Mouse (Mus musculus) embryonic facial prominence, embryonic 10.5 days (tissue): ENCODE measurements around the gene Olfr724. TPM values are rescaled to one million over a fixed set of nuclear protein-coding genes. Genes with fewer than 3 reads are reported as not detected.
"Not testable (repeated sequence)": the region's sequence is repeated elsewhere in the genome, so short reads cannot be mapped to it uniquely, and the experiment has no call there.

ENCODE experiments used
- DNase-seq: peaks from one replicate; pipeline ENCODE4 v3.0.0-alpha.2; 2017; ENCODE audit warnings: low spot score
- H3K27ac ChIP-seq: fragments of 300-500 bp; sonication (generic); replicated peaks from 2 replicates; pipeline ENCODE4 v1.5.1; 2016; ENCODE audit warnings: mild to moderate bottlenecking
- H3K27me3 ChIP-seq: fragments of 300-500 bp; sonication (generic); replicated peaks from 2 replicates; pipeline ENCODE4 v1.6.1; 2016; ENCODE audit warnings: low read depth, mild to moderate bottlenecking; ENCODE audit not compliant: poor library complexity, severe bottlenecking
- H3K36me3 ChIP-seq: fragments of 300-500 bp; sonication (generic); replicated peaks from 2 replicates; pipeline ENCODE4 v1.6.1; 2016; ENCODE audit warnings: mild to moderate bottlenecking, moderate library complexity
- H3K4me1 ChIP-seq: fragments of 300-500 bp; sonication (generic); 2 replicates; pipeline ENCODE4 v1.6.1; 2016
- H3K4me3 ChIP-seq: fragments of 300-500 bp; sonication (generic); 2 replicates; pipeline ENCODE4 v1.5.1; 2016; ENCODE audit warnings: mild to moderate bottlenecking, moderate library complexity
- H3K9me3 ChIP-seq: fragments of 300-500 bp; sonication (generic); 2 replicates; pipeline ENCODE4 v1.6.1; 2016; ENCODE audit warnings: mild to moderate bottlenecking
- WGBS: fragments of 180-500 bp; shearing (Covaris S2); methylation state at CpG from one replicate; pipeline ENCODE4 v1.1.7; 2016; 5-methylcytosine and 5-hydroxymethylcytosine counted together
- polyA plus RNA-seq: library from polyadenylated mRNA; unstranded; fragments of >200 nt; fragmentation: Nextera tagmentation; extraction: Ambion mirVana; gene quantifications from 2 replicates; pipeline ENCODE4 v1.2.1, GENCODE M21; 2016

Olfr724 gene
- polyA plus RNA-seq: not detected in 2 replicates

DNA sequence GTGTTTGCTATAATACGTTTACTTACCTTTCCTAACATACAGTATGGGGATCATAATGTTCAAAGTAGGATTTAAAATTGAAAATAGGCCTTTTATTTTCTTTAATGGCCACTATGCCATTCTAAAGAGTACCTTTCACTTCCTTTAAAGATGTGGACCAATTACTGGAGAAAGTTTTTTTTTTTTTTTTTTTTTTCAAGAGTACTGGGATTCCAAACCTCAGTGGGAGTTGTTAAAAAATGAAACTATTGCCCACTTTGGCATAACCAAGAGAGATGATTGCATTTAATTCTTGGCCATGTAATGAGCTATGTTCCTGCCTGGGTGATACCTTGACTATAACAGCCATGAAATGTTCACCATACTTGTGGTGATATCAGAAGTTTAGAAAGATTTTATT is at the start of gene Olfr724:
Gene Olfr724, minus strand, starts transcription at position 101 of the 400 bp plus-strand sequence.
- H3K4me1 ChIP-seq, H3K4me3 ChIP-seq, H3K27me3 ChIP-seq, H3K27ac ChIP-seq, H3K9me3 ChIP-seq, DNase-seq, H3K36me3 ChIP-seq: not testable (repeated sequence)
- WGBS: 76% methylated on average over 1 of the region's 1 CpGs

DNA sequence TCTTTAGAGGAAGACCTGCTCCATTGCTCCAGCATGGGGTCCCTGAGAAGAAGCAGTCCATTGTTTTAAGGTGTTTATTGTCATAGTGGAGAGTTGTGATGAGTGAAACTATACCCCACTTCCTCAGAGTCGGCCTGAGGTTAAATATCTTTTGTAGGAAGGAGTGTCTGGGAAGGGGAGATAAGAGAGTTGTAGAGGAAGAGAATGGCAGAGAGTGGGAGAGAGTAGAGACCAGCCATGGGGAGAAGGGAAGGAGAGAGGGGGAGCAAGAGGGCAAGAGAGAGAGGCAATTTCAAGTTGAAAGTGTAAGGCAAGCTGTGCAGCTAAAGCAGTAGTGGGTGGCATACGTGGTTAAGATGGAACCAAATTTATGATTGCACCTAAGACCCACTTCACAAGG is 7.2 kb downstream of the Olfr724 start:
- Histone ChIP-seq H3K36me3 (no peaks in the 10 kb centered on the region), H3K27me3 (no peaks in the 10 kb centered on the region), H3K27ac (no peak overlapping the region), H3K4me1 (no peaks in the 10 kb centered on the region), H3K4me3 (no peak overlapping the region), H3K9me3 (0 out of 2 replicates have a peak, but pooled peaks cover 4% of the 10 kb centered on the region)
- WGBS: 59% methylated on average over 2 of the region's 2 CpGs
- DNase-seq: no peak

DNA sequence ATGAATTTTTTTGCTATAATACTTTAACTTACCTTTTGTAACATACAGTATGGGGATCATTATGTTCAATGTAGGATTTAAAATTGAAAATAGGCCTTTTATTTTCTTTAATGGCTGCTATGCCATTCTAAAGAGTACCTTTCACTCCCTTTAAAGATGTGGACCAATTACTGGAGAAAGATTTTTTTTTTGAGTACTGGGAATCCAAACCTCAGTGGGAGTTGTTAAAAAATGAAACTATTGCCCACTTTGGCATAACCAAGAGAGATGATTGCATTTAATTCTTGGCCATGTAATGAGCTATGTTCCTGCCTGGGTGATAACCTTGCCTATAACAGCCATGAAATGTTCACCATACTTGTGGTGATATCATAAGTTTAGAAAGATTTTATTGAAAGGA is 31.4 kb downstream of the Olfr724 start, which contains the start of gene Olfr723:
Gene Olfr723, minus strand, starts transcription at position 101 of the 400 bp plus-strand sequence.
- H3K4me1 ChIP-seq, H3K27me3 ChIP-seq, H3K36me3 ChIP-seq, H3K4me3 ChIP-seq, H3K9me3 ChIP-seq, H3K27ac ChIP-seq, DNase-seq: not testable (repeated sequence)

Other genes with a start within 250 kb of the Olfr724 start
- 18.8 and 22.8 TPM in 2 replicates for gene Armh4, start 179.9 kb downstream of the Olfr724 start, polyA plus RNA-seq
- gene Olfr722, start 61.3 kb downstream of the Olfr724 start, polyA plus RNA-seq: not detected in 2 replicates
- not detected in 2 replicates for gene Olfr723, start 31.5 kb downstream of the Olfr724 start, polyA plus RNA-seq
- gene Olfr725, start 77.1 kb upstream of the Olfr724 start, polyA plus RNA-seq: not detected in 2 replicates
- gene Olfr726, start 127.7 kb upstream of the Olfr724 start, polyA plus RNA-seq: not detected in 2 replicates
- not detected in 2 replicates for gene Olfr727, start 159.9 kb upstream of the Olfr724 start, polyA plus RNA-seq
- not detected in 2 replicates for gene Olfr728, start 179.4 kb upstream of the Olfr724 start, polyA plus RNA-seq
- 0.05 TPM in 1 of 2 replicates, not detected in the other for gene Olfr729, start 189.6 kb upstream of the Olfr724 start, polyA plus RNA-seq
- gene Olfr730, start 224.9 kb upstream of the Olfr724 start, polyA plus RNA-seq: not detected in 2 replicates